Mouse (Mus musculus): ENCODE data around the gene Il3ra.

DNA sequence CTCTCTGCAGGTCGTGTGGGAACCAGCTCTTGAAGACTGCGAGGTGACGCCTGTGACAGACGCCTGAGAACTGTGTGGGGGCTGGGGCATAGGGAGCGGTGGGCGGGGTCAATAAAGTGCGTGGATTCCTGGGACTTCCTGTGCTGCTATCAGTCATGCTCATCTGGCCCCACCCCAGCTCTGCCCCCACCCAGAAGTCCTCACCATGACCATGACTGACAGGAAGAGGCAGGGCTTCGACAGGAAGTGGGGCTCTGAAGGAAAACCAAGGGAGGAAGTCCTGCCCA is 9.2 kb downstream of the Il3ra start:
- TF ChIP-seq CTCF (IDR thresholded peaks at IDR 0.05; ENCODE audit: control insufficient read depth, insufficient read depth, insufficient replicate concordance, low read depth, low read length) (no peak), POLR2A (IDR thresholded peaks at IDR 0.05; ENCODE audit: control insufficient read depth, low read depth, low read length) (no peak)

Measured in testis, adult 2 months (tissue).